Mouse (Mus musculus) stomach, embryonic 15.5 days (tissue): ENCODE results near the gene Sbf2. TPM values are rescaled to one million over a fixed set of nuclear protein-coding genes. Genes with fewer than 3 reads are reported as not detected.

Source experiments
- ATAC-seq: fragments of 200-750 bp; cut with Nextera tagmentation; 2 replicates; pipeline ENCODE4 v1.8.0; 2017; ENCODE audit warnings: low read depth, moderate number of reproducible peaks, moderate TSS enrichment; ENCODE audit not compliant: insufficient read depth, low FRiP score
- H3K27ac ChIP-seq: fragments of 300-500 bp; sonication (generic); 2 replicates; pipeline ENCODE4 v1.5.1; 2015; ENCODE audit warnings: mild to moderate bottlenecking, inconsistent platforms
- H3K27me3 ChIP-seq: fragments of 300-500 bp; sonication (generic); replicated peaks from 2 replicates; pipeline ENCODE4 v1.6.1; 2015; ENCODE audit warnings: inconsistent platforms
- H3K36me3 ChIP-seq: fragments of 300-500 bp; sonication (generic); 2 replicates; pipeline ENCODE4 v1.6.1; 2015; ENCODE audit warnings: inconsistent platforms
- H3K4me1 ChIP-seq: fragments of 300-500 bp; sonication (generic); 2 replicates; pipeline ENCODE4 v1.6.1; 2015; ENCODE audit warnings: inconsistent platforms
- H3K4me2 ChIP-seq: fragments of 300-500 bp; sonication (generic); 2 replicates; pipeline ENCODE4 v1.6.1; 2015; ENCODE audit warnings: mild to moderate bottlenecking, inconsistent platforms
- H3K4me3 ChIP-seq: fragments of 300-500 bp; sonication (generic); replicated peaks from 2 replicates; pipeline ENCODE4 v1.5.1; 2015; ENCODE audit warnings: inconsistent platforms
- H3K9ac ChIP-seq: fragments of 300-500 bp; sonication (generic); 2 replicates; pipeline ENCODE4 v1.6.1; 2015; ENCODE audit warnings: inconsistent platforms
- H3K9me3 ChIP-seq: fragments of 300-500 bp; sonication (generic); 2 replicates; pipeline ENCODE4 v1.6.1; 2016; ENCODE audit warnings: inconsistent platforms
- WGBS: fragments of 180-500 bp; shearing (Covaris S2); methylation state at CpG from one replicate; pipeline ENCODE4 v1.1.7; 2015; 5-methylcytosine and 5-hydroxymethylcytosine counted together
- polyA plus RNA-seq: library from polyadenylated mRNA; unstranded; fragments of >200 nt; fragmentation: Nextera tagmentation; extraction: Ambion mirVana; gene quantifications from 2 replicates; pipeline ENCODE4 v1.2.1, GENCODE M21; 2015

Sbf2 gene
- polyA plus RNA-seq, 1 experiment from 2014 or later, result 29.2 TPM

- Histone ChIP-seq H3K4me2 (no peak overlapping the region), H3K4me3 (no peak overlapping the region), H3K27ac (peak overlapping the region; percentile 69; the same call in 1 of the 2 replicates), H3K27me3 (no peaks in the 10 kb centered on the region), H3K4me1 (peaks cover 11% of the 10 kb centered on the region; the same call in 1 of the 2 replicates), H3K9ac (no peak overlapping the region), H3K9me3 (no peaks in the 10 kb centered on the region), H3K36me3 (no peaks in the 10 kb centered on the region)
- 49% methylated on average over 4 of the region's 4 CpGs for WGBS
- no peak for ATAC-seq
These were observed 354.6 kb downstream of the Sbf2 start for GRCm38 (mm10) chr7:110259966-110260711.

- 77% methylated on average over 11 of the region's 11 CpGs for WGBS
- peaks cover 11% of the 10 kb centered on the region; the same call in 1 of the 2 replicates for H3K4me1 ChIP-seq
- peak overlapping the region; percentile 48; the same call in 1 of the 2 replicates for H3K27ac ChIP-seq
- H3K4me3 ChIP-seq, result no peak overlapping the region
- H3K9ac ChIP-seq, result no peak overlapping the region
- no peak for ATAC-seq
- H3K4me2 ChIP-seq, result no peak overlapping the region
- H3K27me3 ChIP-seq, result no peaks in the 10 kb centered on the region
- H3K9me3 ChIP-seq, result no peaks in the 10 kb centered on the region
- no peaks in the 10 kb centered on the region for H3K36me3 ChIP-seq
These were observed 356.3 kb downstream of the Sbf2 start for GRCm38 (mm10) chr7:110258196-110258950.

Other genes with a start within 250 kb of the Sbf2 start
- 3.3 and 4.4 TPM in 2 replicates for gene Adm, start 12.7 kb upstream of the Sbf2 start, polyA plus RNA-seq
- 5.0 and 5.9 TPM in 2 replicates for gene Ampd3, start 153.3 kb upstream of the Sbf2 start, polyA plus RNA-seq
- gene Rnf141, start 229.5 kb upstream of the Sbf2 start, polyA plus RNA-seq, result 37.7 and 45.5 TPM in 2 replicates
- gene Lyve1, start 248.3 kb upstream of the Sbf2 start, polyA plus RNA-seq, result 13.4 and 13.8 TPM in 2 replicates